Mouse (Mus musculus) CH12.LX (cell line): ENCODE measurements around the gene Pkp4.

Experiments used
- NRF1 ChIP-seq: IDR thresholded peaks from 2 replicates; pipeline ENCODE4 v1.6.1; 2014; ENCODE audit warnings: low read depth, mild to moderate bottlenecking, inconsistent platforms, low read length, improper control_type of control experiment, moderate library complexity
- TBP ChIP-seq: conservative IDR thresholded peaks from 2 replicates; pipeline ENCODE4 v1.6.1; 2011; ENCODE audit warnings: low read depth, low read length, improper control_type of control experiment
- USF1 ChIP-seq: IDR thresholded peaks from 2 replicates; pipeline ENCODE4 v1.6.1; 2014; ENCODE audit warnings: low read depth, mild to moderate bottlenecking, inconsistent platforms, low read length, improper control_type of control experiment

DNA sequence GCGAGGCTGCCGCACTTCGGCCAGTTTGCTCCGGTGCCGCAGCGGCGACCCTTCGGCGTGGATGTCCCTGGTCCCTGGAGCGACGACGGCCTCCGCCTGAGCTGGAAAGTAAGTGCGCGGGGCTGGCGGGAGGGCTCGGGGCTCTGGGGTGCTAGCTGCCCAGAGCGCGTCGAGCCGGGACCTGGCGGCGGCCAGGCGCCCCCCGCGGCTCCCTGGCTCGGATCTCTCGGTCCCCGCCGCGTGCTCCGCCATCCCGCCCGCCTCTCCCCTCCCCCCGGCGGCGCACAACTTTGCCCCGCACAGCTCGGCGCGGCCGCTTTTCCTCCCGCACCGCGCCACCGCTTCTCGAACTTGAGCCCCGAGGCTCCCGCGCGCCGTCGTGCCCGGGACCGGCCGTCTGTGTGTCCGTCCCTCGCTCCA lies 381 bp downstream of the Pkp4 start:
- TF ChIP-seq NRF1 (no peak), TBP (no peak), USF1 (no peak)
